Mouse (Mus musculus) hindbrain, embryonic 12.5 days (tissue): ENCODE measurements around the gene Ccnk. TPM values are rescaled to one million over a fixed set of nuclear protein-coding genes. Genes with fewer than 3 reads are reported as not detected.

ENCODE experiments used
- ATAC-seq: fragments of 200-750 bp; cut with Nextera tagmentation; 2 replicates; pipeline ENCODE4 v1.8.0; 2017; ENCODE audit warnings: moderate TSS enrichment; ENCODE audit not compliant: low FRiP score
- H3K27ac ChIP-seq: fragments of 300-500 bp; sonication (generic); 2 replicates; pipeline ENCODE4 v1.5.1; 2016; ENCODE audit warnings: mild to moderate bottlenecking
- H3K27me3 ChIP-seq: fragments of 300-500 bp; sonication (generic); 2 replicates; pipeline ENCODE4 v1.6.1; 2016; ENCODE audit warnings: mild to moderate bottlenecking
- H3K36me3 ChIP-seq: fragments of 300-500 bp; sonication (generic); 2 replicates; pipeline ENCODE4 v1.6.1; 2016; ENCODE audit warnings: mild to moderate bottlenecking
- H3K4me1 ChIP-seq: fragments of 300-500 bp; sonication (generic); 2 replicates; pipeline ENCODE4 v1.6.1; 2016
- H3K4me2 ChIP-seq: fragments of 300-500 bp; sonication (generic); replicated peaks from 2 replicates; pipeline ENCODE4 v1.6.1; 2016; ENCODE audit warnings: mild to moderate bottlenecking
- H3K4me3 ChIP-seq: fragments of 300-500 bp; sonication (generic); 2 replicates; pipeline ENCODE4 v1.5.1; 2016; ENCODE audit warnings: mild to moderate bottlenecking
- H3K9ac ChIP-seq: fragments of 300-500 bp; sonication (generic); 2 replicates; pipeline ENCODE4 v1.6.1; 2016; ENCODE audit warnings: mild to moderate bottlenecking, moderate library complexity
- H3K9me3 ChIP-seq: fragments of 300-500 bp; sonication (generic); replicated peaks from 2 replicates; pipeline ENCODE4 v1.6.1; 2016; ENCODE audit warnings: mild to moderate bottlenecking
- WGBS: fragments of 180-500 bp; shearing (Covaris S2); methylation state at CpG from one replicate; pipeline ENCODE4 v1.1.7; 2016; 5-methylcytosine and 5-hydroxymethylcytosine counted together
- polyA plus RNA-seq: library from polyadenylated mRNA; unstranded; fragments of >200 nt; fragmentation: Nextera tagmentation; extraction: Ambion mirVana; gene quantifications from 2 replicates; pipeline ENCODE4 v1.2.1, GENCODE M21; 2016

Ccnk gene
- polyA plus RNA-seq, 1 experiment from 2014 or later: 3.6 TPM

GRCm38 (mm10) chr12:108230077-108230476 is 50.7 kb downstream of the Ccnk start:
- ATAC-seq: no peak
- 69% methylated on average over 12 of the region's 12 CpGs for WGBS
- H3K4me2 ChIP-seq: no peak overlapping the region
- H3K27ac ChIP-seq: no peak overlapping the region
- H3K9ac ChIP-seq: no peak overlapping the region
- H3K27me3 ChIP-seq: no peaks in the 10 kb centered on the region
- peaks cover 6% of the 10 kb centered on the region; the same call in 1 of the 2 replicates for H3K9me3 ChIP-seq
- no peaks in the 10 kb centered on the region for H3K36me3 ChIP-seq
- no peak overlapping the region for H3K4me3 ChIP-seq
- peaks cover 72% of the 10 kb centered on the region for H3K4me1 ChIP-seq

GRCm38 (mm10) chr12:108230821-108231794 is 51.7 kb downstream of the Ccnk start:
- no peaks in the 10 kb centered on the region for H3K36me3 ChIP-seq
- no peak for ATAC-seq
- no peaks in the 10 kb centered on the region for H3K27me3 ChIP-seq
- peak overlapping the region; percentile 35; the same call in 1 of the 2 replicates for H3K27ac ChIP-seq
- WGBS: 55% methylated on average over 17 of the region's 18 CpGs
- 0 out of 2 replicates have a peak overlapping the region, but pooled peaks have one; percentile 18 for H3K9ac ChIP-seq
- H3K9me3 ChIP-seq: peaks cover 6% of the 10 kb centered on the region; the same call in 1 of the 2 replicates
- peaks cover 72% of the 10 kb centered on the region for H3K4me1 ChIP-seq
- H3K4me2 ChIP-seq: no peak overlapping the region; the same call in 1 of the 2 replicates
- no peak overlapping the region for H3K4me3 ChIP-seq

- no peak for ATAC-seq
- no peak overlapping the region for H3K4me2 ChIP-seq
- H3K36me3 ChIP-seq: no peaks in the 10 kb centered on the region
- H3K27ac ChIP-seq: peak overlapping the region; percentile 40
- H3K27me3 ChIP-seq: no peaks in the 10 kb centered on the region
- H3K4me3 ChIP-seq: no peak overlapping the region
- no peak overlapping the region for H3K9ac ChIP-seq
- WGBS: 29% methylated on average over 9 of the region's 9 CpGs
- H3K9me3 ChIP-seq: peaks cover 6% of the 10 kb centered on the region; the same call in 1 of the 2 replicates
- peaks cover 72% of the 10 kb centered on the region for H3K4me1 ChIP-seq
These were observed 52.5 kb downstream of the Ccnk start for GRCm38 (mm10) chr12:108231901-108232300.

DNA sequence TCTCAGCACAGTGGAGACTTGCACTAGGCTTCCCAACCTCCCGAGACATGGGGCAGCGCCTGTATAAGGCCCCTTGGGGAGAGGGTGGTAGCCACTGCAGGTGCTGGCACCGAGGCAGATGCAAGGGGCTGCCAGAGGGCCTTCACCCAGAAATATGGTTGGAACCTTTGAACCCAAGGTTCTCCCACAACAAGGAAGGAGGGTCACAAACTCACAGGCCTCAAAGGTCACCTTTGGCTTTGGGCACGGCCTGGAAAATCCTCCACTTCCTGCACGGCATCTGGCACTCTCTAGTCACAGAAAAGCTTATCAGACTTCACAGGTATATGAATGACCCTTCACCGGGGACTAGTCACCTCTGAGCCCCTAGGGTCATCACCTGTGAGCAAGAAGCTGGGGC is 54.4 kb downstream of the Ccnk start:
- Histone ChIP-seq H3K4me3 (no peak overlapping the region), H3K4me2 (no peak overlapping the region), H3K36me3 (no peaks in the 10 kb centered on the region), H3K4me1 (peaks cover 75% of the 10 kb centered on the region), H3K9me3 (peaks cover 6% of the 10 kb centered on the region; the same call in 1 of the 2 replicates), H3K27ac (no peak overlapping the region), H3K27me3 (no peaks in the 10 kb centered on the region), H3K9ac (no peak overlapping the region)
- no peak for ATAC-seq
- 86% methylated on average over 6 of the region's 6 CpGs for WGBS

DNA sequence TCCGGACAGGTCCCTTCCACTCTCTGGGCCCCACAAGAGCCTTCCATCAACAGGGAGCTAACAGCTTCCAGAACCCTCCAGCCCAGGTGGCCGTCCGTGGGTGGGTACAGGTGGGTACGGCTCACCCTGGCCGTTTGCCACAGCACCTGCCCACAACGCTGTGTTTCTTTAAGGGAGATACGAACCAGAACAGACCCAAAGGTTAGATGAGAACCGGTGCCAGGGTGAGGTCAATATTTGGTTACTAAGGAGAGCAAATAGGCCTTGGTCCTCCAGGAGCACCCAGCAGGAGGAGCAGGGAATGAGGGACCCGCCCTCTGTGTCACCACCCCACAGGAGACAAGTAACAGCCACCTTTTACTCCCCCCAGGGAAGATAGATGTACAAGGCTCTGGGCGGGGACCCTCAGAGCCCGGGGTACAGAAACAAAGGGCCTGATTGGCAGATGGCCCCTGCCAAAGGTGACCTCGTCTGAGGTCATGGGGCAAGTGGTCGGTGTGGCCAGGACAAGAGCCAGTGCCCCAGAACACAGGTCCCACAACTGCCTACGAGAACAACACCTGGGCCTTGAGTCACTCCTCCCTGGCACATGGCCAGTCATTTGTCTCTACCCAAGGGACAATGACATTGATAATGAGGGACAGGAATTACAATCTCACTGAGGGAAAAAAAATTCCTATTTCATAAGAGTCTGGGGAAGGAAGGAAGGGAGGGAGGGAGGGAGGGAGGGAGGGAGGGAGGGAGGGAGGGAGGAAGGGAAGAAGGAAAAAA is 55.6 kb downstream of the Ccnk start:
- Histone ChIP-seq H3K4me2 (no peak overlapping the region), H3K4me1 (peaks cover 76% of the 10 kb centered on the region), H3K9me3 (peaks cover 6% of the 10 kb centered on the region; the same call in 1 of the 2 replicates), H3K9ac (no peak overlapping the region), H3K36me3 (no peaks in the 10 kb centered on the region), H3K4me3 (no peak overlapping the region), H3K27ac (no peak overlapping the region), H3K27me3 (no peaks in the 10 kb centered on the region)
- 75% methylated on average over 14 of the region's 14 CpGs for WGBS
- no peak for ATAC-seq

GRCm38 (mm10) chr12:108235976-108236555 is 56.7 kb downstream of the Ccnk start:
- H3K27me3 ChIP-seq: no peaks in the 10 kb centered on the region
- 72% methylated on average over 17 of the region's 18 CpGs for WGBS
- ATAC-seq: no peak
- H3K4me3 ChIP-seq: no peak overlapping the region
- H3K27ac ChIP-seq: peak overlapping the region; percentile 30; the same call in 1 of the 2 replicates
- no peak overlapping the region for H3K9ac ChIP-seq
- peaks cover 6% of the 10 kb centered on the region; the same call in 1 of the 2 replicates for H3K9me3 ChIP-seq
- H3K36me3 ChIP-seq: no peaks in the 10 kb centered on the region
- H3K4me1 ChIP-seq: peaks cover 81% of the 10 kb centered on the region
- H3K4me2 ChIP-seq: no peak overlapping the region

DNA sequence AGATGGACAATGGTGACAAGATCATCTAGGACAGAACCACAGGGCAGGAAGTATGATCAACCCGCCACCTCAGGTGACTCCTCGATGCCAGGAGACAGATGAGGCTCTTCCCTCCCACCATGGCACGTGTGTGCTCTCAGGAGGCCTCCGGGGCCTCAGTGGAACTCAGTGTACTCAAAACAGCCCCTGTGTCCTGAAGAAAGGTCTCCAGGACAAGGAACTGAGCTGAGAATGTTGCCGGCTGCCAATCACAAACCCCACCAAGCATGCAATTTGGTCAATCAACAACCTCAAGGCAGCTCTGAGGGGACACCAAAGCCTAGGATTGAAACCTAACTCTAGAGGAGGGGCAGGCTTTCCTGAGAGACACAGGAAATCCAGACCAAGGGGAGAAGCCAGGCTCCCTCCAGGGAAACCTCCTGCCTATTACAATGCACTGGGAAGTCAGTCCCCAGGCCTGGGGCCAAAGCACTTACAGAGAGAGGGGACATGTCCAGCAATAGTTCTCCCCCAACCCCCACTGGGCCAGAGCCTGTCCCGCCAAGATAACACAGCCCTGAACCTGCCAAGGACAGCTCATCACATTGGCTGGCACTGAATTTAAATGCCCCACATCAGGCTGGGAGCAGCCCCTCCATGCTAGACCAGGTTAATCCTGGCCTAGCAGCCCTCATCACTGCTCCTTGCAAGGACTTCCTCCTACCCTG is 58.1 kb downstream of the Ccnk start:
- 62% methylated on average over 6 of the region's 6 CpGs for WGBS
- H3K36me3 ChIP-seq: no peaks in the 10 kb centered on the region
- H3K4me1 ChIP-seq: peaks cover 82% of the 10 kb centered on the region
- no peaks in the 10 kb centered on the region for H3K27me3 ChIP-seq
- H3K4me3 ChIP-seq: no peak overlapping the region
- no peak for ATAC-seq
- H3K9me3 ChIP-seq: peaks cover 6% of the 10 kb centered on the region; the same call in 1 of the 2 replicates
- H3K9ac ChIP-seq: no peak overlapping the region
- peak overlapping the region; percentile 23; the same call in 1 of the 2 replicates for H3K27ac ChIP-seq
- no peak overlapping the region for H3K4me2 ChIP-seq

GRCm38 (mm10) chr12:108238395-108239035 is 59.1 kb downstream of the Ccnk start:
- H3K9ac ChIP-seq: no peak overlapping the region
- no peak overlapping the region for H3K4me3 ChIP-seq
- no peaks in the 10 kb centered on the region for H3K27me3 ChIP-seq
- WGBS: 71% methylated on average over 17 of the region's 17 CpGs
- no peak overlapping the region for H3K4me2 ChIP-seq
- no peak for ATAC-seq
- no peaks in the 10 kb centered on the region for H3K36me3 ChIP-seq
- H3K27ac ChIP-seq: 0 out of 2 replicates have a peak overlapping the region, but pooled peaks have one; percentile 8
- peaks cover 89% of the 10 kb centered on the region for H3K4me1 ChIP-seq
- 0 out of 2 replicates have a peak, but pooled peaks cover under 1% of the 10 kb centered on the region for H3K9me3 ChIP-seq

GRCm38 (mm10) chr12:108239441-108239840 is 60.1 kb downstream of the Ccnk start:
- Histone ChIP-seq H3K36me3 (no peaks in the 10 kb centered on the region), H3K27ac (peak overlapping the region; percentile 90), H3K4me1 (peaks cover 98% of the 10 kb centered on the region), H3K27me3 (no peaks in the 10 kb centered on the region), H3K4me2 (no peak overlapping the region; the same call in 1 of the 2 replicates), H3K4me3 (no peak overlapping the region), H3K9ac (no peak overlapping the region), H3K9me3 (no peaks in the 10 kb centered on the region)
- 37% methylated on average over 5 of the region's 5 CpGs for WGBS
- ATAC-seq: peak; percentile 24

DNA sequence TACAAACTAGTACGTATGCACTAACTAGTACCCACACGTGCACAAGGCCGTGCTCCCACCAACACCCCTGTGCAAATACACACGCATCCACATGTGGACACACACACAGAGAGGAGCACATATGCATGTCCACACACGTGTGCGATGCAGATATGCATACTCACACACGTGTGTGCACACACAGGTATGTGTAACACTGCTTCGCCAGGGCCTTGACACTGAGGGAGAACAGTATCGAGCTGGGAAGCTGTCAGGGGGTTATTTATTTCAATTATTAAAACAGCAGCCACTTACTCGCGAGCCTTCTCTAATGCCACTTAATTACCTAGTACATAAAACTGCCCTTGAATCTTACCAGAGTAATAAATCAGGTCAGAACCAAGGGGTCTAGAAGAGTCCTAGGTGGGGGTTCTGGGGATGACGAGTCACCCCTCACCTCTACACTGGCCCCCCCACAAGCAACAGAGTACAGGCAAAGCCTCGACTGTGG is 61.1 kb downstream of the Ccnk start:
- H3K4me1 ChIP-seq: peaks cover 99% of the 10 kb centered on the region
- H3K36me3 ChIP-seq: no peaks in the 10 kb centered on the region
- H3K4me2 ChIP-seq: peak overlapping the region; percentile 35
- H3K4me3 ChIP-seq: no peak overlapping the region
- ATAC-seq: no peak
- no peaks in the 10 kb centered on the region for H3K27me3 ChIP-seq
- H3K9me3 ChIP-seq: no peaks in the 10 kb centered on the region
- peak overlapping the region; percentile 44 for H3K9ac ChIP-seq
- 57% methylated on average over 13 of the region's 13 CpGs for WGBS
- peak overlapping the region; percentile 90 for H3K27ac ChIP-seq
